Mouse (Mus musculus) common myeloid progenitor, adult 5-6 weeks (primary cell): ENCODE measurements around the gene Ywhag. TPM values are rescaled to one million over a fixed set of nuclear protein-coding genes. Genes with fewer than 3 reads are reported as not detected.
A peak's percentile ranks its signal among the peaks of the same experiment; 100 is the strongest.

Experiments used
- ATAC-seq: replicated peaks from 2 replicates; pipeline ENCODE4 v1.8.0; 2016; ENCODE audit warnings: low read depth, mild to moderate bottlenecking, moderate TSS enrichment, inconsistent platforms; ENCODE audit not compliant: poor library complexity, severe bottlenecking
- total RNA-seq: library from RNA; stranded (forward); fragments of 200-1000, 187-1606 nt; gene quantifications from 2 replicates; pipeline ENCODE4 v1.2.3, GENCODE M21; 2017

Gene Ywhag
- total RNA-seq, 1 experiment from 2014 or later, result 122 TPM

DNA sequence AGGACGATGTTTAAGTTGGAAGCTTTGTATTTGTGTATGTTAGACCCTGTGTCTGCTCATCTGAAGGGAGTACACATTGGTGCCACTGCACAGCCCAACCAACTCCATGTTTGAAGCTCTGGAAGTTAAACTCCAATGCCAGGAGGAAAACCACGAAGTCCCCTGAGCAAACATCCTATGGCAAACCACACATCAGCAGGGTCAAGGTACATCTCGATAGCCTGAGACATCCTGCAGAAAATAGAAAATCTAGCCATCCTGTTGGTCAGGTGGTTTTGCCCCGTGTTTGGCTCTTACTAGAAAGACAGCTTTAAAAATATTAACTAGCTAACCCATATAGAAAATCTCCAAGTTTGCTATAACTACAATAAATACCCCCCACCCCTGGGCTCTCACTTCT is 35.4 kb downstream of the Ywhag start:
- no peak for ATAC-seq

DNA sequence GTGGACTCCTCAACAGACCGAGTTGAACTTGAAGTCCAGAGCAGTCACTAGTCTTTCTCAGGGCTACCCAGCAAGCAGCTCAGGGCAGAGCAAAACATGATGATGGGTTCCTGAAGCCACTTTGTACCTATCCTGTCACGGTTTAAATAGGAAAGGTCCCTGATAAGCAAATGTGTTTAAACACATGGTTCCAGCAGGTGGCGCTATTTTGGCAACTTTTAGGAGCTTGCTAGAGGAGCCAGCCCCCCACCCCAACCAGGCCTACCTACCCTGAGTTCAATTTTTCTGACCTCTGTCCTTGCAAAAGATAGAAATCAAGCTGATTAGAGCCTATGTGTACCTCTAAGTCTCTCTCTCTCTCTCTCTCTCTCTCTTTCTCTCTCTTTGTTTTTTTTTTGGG is 36.4 kb downstream of the Ywhag start:
- peak; percentile 45; the same call in 1 of the 2 replicates for ATAC-seq

DNA sequence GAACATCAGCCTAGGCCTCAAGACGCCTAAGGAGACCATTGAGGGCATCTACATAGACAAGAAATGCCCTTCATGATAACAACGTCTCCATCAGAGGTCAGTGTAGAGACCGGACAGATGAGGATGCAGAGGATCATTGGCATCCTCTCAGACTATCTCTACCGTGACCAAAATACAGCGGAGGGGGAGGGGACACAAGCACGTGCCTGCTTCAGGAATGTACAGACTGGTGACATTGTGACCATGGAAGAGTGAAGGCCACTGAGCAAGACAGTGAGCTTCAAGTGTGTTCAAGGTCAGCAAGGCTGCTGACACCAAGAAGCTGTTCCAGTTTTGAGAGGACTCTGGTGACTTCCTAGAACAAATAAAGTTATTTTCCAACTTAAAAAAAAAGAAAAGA is 39.5 kb downstream of the Ywhag start:
- no peak for ATAC-seq

DNA sequence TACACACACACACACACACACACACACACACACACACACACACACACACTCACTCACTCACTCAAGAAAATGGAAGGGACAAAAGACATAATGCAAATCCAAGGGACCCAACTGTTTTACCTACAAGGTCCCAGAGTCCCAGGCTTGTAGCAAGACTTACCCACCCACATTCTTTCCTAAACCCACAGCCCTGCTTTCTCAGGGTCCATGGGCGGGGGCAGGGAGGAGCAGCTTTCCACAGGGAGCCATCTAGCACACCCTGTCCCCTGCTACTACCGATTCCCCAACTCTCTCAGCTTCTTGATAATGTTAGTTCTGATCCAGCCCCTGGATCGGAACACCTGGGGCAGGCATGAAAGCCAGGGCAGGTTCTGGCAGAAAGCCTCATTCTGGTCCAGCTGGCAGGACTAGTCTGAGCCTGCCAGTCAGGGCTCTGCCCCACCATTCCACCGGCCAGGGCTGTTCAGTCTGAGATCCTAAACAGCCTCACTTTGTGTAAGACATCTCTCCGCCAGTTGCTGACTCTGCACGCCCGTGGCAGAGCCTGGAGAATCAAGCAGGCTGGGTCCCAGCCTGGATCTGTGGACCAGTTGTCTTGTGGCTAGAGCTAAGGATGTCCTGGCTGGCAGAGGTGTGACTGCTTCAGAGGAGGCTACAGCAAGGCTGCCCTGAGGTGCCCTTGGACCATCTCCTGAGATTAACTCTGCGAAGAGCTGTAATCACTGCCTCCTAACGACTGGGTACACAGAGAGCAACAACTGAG is 41.6 kb downstream of the Ywhag start:
- ATAC-seq, result no peak

DNA sequence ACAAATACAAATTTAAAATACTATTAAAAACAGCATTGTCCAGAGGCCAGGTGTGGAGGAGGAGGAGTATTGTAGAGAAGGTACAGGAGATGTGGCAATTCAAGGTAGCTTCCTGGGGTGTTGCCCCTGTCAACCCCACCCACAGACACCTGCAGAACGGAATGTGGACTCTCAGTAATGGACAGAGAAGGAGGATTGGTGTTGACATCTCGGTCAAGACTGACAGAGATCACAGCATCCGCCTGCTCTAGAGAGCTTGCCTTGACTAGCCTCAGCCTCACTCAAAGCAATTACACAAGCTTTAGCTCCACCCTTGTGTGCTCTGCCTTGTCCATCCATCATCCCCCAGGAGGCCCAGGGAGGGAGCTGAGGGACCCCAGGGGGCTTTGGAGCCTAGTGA is 43.5 kb downstream of the Ywhag start:
- ATAC-seq, result no peak

DNA sequence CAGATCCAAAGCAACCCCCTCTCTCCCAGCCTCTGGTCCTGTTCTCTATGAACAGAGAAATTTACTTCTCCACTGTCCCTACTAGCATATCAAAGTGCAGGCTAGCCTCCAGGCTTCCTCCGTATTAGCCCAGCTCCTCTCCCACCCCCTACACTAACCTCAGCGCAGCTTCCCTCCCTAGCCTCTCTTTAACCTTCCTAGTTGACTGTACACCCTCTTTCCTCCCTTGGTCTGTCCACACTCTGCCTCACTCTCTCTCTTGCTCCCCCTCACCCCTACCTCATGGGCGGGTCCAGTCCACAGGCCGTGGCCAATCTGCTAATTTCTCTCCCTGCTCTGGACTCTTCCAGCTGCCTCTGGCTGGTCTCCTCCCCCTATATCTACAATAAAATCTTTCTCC is 44.1 kb downstream of the Ywhag start:
- no peak for ATAC-seq

DNA sequence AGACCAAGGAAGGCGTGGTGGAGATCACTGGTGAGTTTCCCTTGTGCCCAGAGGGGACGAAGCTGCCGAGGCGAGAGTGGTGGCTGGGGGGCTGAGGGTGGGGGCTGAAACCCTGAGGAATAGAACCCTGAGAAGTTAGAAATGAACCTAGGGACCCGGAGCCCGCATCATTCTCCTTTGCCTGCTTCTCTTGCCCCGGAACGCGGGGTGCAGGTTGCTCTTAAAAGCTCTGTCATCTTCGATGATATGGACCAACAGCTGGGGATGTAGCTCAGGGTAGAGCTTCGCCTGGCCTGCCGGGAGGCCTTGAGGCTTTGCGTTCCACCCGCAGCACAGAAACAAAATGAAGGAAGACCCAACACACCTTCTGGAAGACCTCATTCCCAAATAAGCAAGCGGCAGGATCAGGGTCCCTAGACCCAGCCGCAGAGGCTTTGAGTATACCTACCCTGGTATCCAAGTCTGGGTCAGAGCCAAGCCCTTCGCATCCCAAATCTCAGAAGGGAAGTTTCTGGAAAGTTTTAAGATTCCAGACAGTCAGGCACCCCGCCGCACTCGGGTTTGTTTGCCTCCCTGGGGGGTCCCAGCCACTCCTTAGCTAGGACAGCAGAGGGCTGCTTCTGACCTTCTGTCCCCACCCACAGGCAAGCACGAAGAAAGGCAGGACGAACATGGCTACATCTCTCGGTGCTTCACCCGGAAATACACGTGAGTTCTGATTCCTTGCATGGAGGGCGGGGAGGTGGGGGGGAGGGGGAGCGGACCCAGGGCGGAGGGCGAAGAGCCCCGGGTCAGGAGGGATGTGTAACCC is 45.8 kb downstream of the Ywhag start:
- ATAC-seq, result no peak

DNA sequence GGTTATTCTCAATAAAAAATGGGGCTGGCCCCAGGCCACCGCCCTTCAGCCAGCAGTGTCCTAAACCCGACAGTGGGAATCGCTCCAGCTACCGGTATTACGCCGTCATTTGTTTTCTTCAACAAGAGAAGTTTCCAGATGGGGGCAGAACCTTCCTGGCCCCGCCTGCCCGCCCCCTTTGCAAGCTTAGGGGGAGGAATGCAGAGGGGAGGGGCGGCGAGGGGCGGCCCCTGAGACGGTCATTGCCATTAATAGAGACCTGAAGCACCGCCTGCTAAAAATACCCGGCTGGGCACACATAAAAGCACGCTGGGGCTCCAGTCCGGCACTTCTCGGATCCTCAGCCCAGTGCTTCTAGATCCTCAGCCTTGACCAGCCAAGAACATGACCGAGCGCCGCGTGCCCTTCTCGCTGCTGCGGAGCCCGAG is 46.7 kb downstream of the Ywhag start, which contains the start of gene Hspb1:
TSS of gene Hspb1 (plus strand) at position 245 of the 428 bp plus-strand sequence.
- ATAC-seq, result peak; percentile 39

DNA sequence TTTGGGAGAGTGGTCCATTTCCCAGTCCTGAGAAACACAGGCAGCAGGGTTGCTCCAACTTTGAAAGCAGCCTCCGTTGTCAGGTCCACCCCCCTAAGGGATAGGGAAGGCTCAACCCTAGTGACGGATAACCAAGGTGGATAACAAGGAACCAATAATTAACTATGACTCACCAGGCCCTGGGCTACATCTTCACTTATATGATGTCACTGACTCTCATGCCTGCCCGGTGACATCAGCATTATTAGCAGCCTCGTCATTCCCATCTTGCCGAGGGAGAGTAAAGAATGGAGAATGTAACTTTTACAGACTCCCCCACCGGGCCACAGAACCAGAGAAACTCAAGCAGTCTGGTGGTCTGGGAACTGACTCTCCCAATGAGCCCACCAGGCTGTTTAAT is 49.8 kb downstream of the Ywhag start:
- ATAC-seq, result no peak

- peak; percentile 93 for ATAC-seq
Observed at GRCm38 (mm10) chr5:135879449-135880158, 54.8 kb downstream of the Ywhag start.

DNA sequence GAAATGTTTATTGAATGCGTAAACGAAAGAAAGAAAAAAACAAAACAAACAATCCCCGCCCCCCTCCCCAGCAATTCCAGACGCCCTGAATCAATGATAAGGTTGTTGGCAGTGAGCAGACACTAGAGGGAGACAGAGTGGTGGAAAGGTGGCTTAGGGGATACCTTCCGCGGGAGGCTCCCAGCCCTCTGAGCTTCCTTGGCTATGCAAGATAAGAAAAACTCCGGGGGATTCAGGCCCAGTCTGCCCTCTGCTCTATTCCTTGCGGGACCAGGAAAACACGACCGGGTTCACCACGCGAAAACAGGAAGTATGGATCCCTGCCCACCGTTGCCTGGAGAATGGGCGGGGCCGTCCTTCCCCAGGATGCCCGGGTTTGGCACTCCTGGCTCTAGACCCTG is 56.6 kb downstream of the Ywhag start:
- ATAC-seq, result peak; percentile 50

GRCm38 (mm10) chr5:135877180-135877579 is 57.2 kb downstream of the Ywhag start:
- ATAC-seq, result peak; percentile 43; the same call in 1 of the 2 replicates

- no peak for ATAC-seq
Observed at GRCm38 (mm10) chr5:135873753-135874152, 60.7 kb downstream of the Ywhag start.

DNA sequence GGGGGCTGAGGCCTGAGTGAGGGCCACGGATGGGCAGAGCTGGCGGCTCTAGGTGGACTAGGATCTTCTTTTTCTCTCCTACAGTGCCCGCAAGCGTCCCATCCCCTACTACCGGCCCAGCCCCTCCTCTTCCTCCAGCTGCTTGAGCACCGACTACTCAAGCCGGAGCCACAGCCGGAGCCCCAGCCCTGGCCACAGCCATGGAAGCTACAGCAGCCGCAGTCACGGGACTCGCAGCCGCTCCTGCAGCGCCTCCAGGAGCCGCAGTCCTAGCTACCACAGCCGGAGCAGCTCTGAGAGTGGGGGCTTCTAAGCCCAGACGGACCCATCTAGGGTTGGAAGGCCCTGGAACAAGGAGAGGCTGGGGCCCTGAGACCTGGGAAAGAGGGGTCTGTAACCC is 61.4 kb downstream of the Ywhag start:
- peak; percentile 49 for ATAC-seq

DNA sequence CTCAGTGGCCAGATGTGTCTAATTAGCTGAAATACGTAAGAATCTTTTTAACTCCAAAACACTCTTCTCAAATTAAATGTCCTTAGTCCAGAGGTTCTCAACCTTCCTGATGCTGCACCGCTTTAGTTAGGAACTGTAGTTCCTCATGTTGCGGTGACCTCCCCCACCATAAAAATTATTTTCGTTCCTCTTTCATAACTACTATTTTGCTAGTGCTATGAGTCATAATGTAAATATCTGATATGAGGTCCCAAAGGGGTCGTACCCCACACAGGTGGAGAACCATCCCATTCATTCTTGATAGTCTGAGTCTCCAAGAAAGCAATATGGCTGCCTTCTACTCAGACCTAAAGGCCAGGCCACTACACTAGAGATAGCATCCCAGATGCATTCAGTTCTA is 63.9 kb downstream of the Ywhag start:
- peak; percentile 39; the same call in 1 of the 2 replicates for ATAC-seq

- no peak for ATAC-seq
Observed at GRCm38 (mm10) chr5:135869661-135870423, 64.6 kb downstream of the Ywhag start.

- ATAC-seq, result no peak
Observed at GRCm38 (mm10) chr5:135868653-135869052, 65.8 kb downstream of the Ywhag start.

GRCm38 (mm10) chr5:135867637-135868593 is 66.5 kb downstream of the Ywhag start:
- ATAC-seq, result no peak

DNA sequence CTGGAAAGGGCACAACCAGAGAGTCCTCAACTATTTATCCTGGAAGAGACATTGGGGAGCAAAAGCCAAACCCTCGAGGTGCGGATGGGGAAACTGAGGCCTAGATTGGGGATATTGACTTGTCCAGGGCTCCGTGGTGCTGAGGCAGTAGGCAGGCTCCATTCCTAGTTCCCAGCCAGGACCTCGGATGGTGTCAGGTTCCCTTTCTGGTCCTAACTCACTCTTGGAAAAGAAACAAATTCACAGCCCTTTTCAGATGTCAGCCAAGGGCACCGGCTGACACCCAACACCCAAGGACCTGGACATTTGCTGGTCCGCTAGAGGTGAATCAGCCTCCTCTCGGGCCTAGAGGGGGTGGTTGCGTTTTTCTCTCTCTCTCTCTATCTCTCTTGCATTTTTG is 67.8 kb downstream of the Ywhag start:
- ATAC-seq, result no peak
